ENCODE assay signal across 8 mouse cellular contexts in the genomic region with DNA sequence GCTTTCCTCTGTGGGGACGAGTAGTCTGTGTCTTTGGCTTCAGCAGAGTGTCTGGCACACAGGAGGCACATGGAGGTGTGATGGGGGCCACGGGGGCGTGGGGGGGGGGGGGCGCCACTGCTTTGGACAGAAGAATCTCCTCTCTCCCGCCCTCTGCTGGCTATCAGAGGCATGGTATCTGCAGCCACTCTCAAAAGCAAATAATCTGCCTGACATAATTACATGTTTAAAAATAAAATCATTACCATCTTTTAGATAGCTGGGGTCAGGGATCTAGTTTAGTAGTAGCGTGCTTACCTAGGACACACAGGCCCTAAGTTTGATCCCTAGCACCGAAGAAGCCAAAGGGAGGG.
DNase-seq lines count a peak whose midpoint lies in the region; ATAC-seq and TF ChIP-seq lines count a peak whose summit lies in the region.

No protein-coding gene starts in this region.

- no peak overlapping the region for H3K4me3 ChIP-seq in cerebellum, adult 2 months (replicated peaks; ENCODE audit: insufficient read depth, low read depth, low read length)
- H3K4me3 ChIP-seq in hindbrain, embryonic 16.5 days (ENCODE audit: low read length): no peak overlapping the region
- H3K4me3 ChIP-seq in midbrain, embryonic 12.5 days: no peak overlapping the region

- H3K4me1 ChIP-seq in cerebellum, adult 2 months (ENCODE audit: control insufficient read depth, insufficient read depth, low read length): no peaks in the 10 kb centered on the region
- peaks cover 13% of the 10 kb centered on the region for H3K4me1 ChIP-seq in hindbrain, embryonic 16.5 days (ENCODE audit: control insufficient read depth, insufficient read depth, low read depth, low read length)
- H3K4me1 ChIP-seq in midbrain, embryonic 12.5 days: peaks cover 15% of the 10 kb centered on the region

- WGBS in cerebellum, adult 2 months: 10% methylated on average over 7 of the region's 7 CpGs
- 13% methylated on average over 5 of the region's 7 CpGs for WGBS in hindbrain, embryonic 16.5 days
- 18% methylated on average over 6 of the region's 7 CpGs for WGBS in midbrain, embryonic 12.5 days

- peak; percentile 29; the same call in 1 of the 2 replicates for TF ChIP-seq CTCF in cerebellum, adult 2 months (IDR thresholded peaks at IDR 0.05; ENCODE audit: borderline replicate concordance, insufficient read depth, low read depth, low read length)

- H3K27me3 ChIP-seq in cerebellum, adult 2 months (ENCODE audit: control insufficient read depth, insufficient read depth, low read length): no peaks in the 10 kb centered on the region
- H3K27me3 ChIP-seq in hindbrain, embryonic 16.5 days (replicated peaks; ENCODE audit: control insufficient read depth, insufficient read depth, low read length): no peaks in the 10 kb centered on the region
- no peaks in the 10 kb centered on the region for H3K27me3 ChIP-seq in midbrain, embryonic 12.5 days

- H3K4me2 ChIP-seq in hindbrain, embryonic 16.5 days (ENCODE audit: low read length): peak overlapping the region; percentile 50
- peak overlapping the region; percentile 36 for H3K4me2 ChIP-seq in midbrain, embryonic 12.5 days (replicated peaks)

- no peak for TF ChIP-seq POLR2A in cerebellum, adult 2 months (IDR thresholded peaks at IDR 0.05; ENCODE audit: borderline replicate concordance, insufficient read depth, low read length)

- no peak for ATAC-seq in hindbrain, embryonic 16.5 days
- 0 out of 2 replicates have a peak, but pooled peaks have one; percentile 20 for ATAC-seq in midbrain, embryonic 12.5 days (ENCODE audit: low FRiP score, low read depth)

- no peak overlapping the region for H3K27ac ChIP-seq in cerebellum, adult 2 months (ENCODE audit: insufficient read depth, low read length)
- H3K27ac ChIP-seq in hindbrain, embryonic 16.5 days (ENCODE audit: low read depth, low read length): no peak overlapping the region
- H3K27ac ChIP-seq in midbrain, embryonic 12.5 days (replicated peaks): no peak overlapping the region

- no peaks in the 10 kb centered on the region for H3K9me3 ChIP-seq in hindbrain, embryonic 16.5 days (ENCODE audit: control insufficient read depth, low read length)
- H3K9me3 ChIP-seq in midbrain, embryonic 12.5 days: no peaks in the 10 kb centered on the region

- no peaks in the 10 kb centered on the region for H3K36me3 ChIP-seq in hindbrain, embryonic 16.5 days (ENCODE audit: control insufficient read depth, insufficient read depth, low read length)
- no peaks in the 10 kb centered on the region for H3K36me3 ChIP-seq in midbrain, embryonic 12.5 days

- DNase-seq in cerebellum, adult 2 months: peak in 1 of 2 experiments; percentile 35
- DNase-seq in cerebellum, adult 9-11 months: no peak
- peak; percentile 46 for DNase-seq in right cerebral cortex, postnatal 4 days
- DNase-seq in right cerebral cortex, postnatal 36 days (ENCODE audit: low spot score in 2 of 2): no peak
- no peak for DNase-seq in ovary, postnatal 36 days (ENCODE audit: low spot score)
- no peak for DNase-seq in layer of hippocampus, adult 11-12 months (ENCODE audit: low spot score)

- H3K9ac ChIP-seq in hindbrain, embryonic 16.5 days (ENCODE audit: low read depth, low read length): no peak overlapping the region
- no peak overlapping the region for H3K9ac ChIP-seq in midbrain, embryonic 12.5 days (replicated peaks)
